Mouse (Mus musculus): ENCODE data around the gene Cfap57. TPM values are rescaled to one million over a fixed set of nuclear protein-coding genes. Genes with fewer than 3 reads are reported as not detected.
"Not testable (repeated sequence)": the region's sequence is repeated elsewhere in the genome, so short reads cannot be mapped to it uniquely, and the experiment has no call there.

Gene Cfap57
- polyA plus RNA-seq, 1 experiment = 1.5 TPM

GRCm38 (mm10) chr4:118516699-118517496, 103.7 kb downstream of the Cfap57 start:
- DNase-seq (ENCODE audit: low read depth) = peak; percentile 23
- no peak for TF ChIP-seq POLR2A (IDR thresholded peaks at IDR 0.05; ENCODE audit: borderline replicate concordance, extremely low read depth, insufficient read depth, insufficient read length, poor library complexity, severe bottlenecking)
- no peak for TF ChIP-seq CTCF (IDR thresholded peaks at IDR 0.05; ENCODE audit: borderline replicate concordance, extremely low read depth, insufficient read depth, insufficient read length)

GRCm38 (mm10) chr4:118509050-118509449, 111.5 kb downstream of the Cfap57 start:
- DNase-seq (ENCODE audit: low read depth) = peak; percentile 39
- TF ChIP-seq CTCF (IDR thresholded peaks at IDR 0.05; ENCODE audit: borderline replicate concordance, extremely low read depth, insufficient read depth, insufficient read length) (no peak), POLR2A (IDR thresholded peaks at IDR 0.05; ENCODE audit: borderline replicate concordance, extremely low read depth, insufficient read depth, insufficient read length, poor library complexity, severe bottlenecking) (no peak)

- DNase-seq (ENCODE audit: low read depth) = not testable (repeated sequence)
Observed at GRCm38 (mm10) chr4:118507171-118507570, 113.4 kb downstream of the Cfap57 start.

GRCm38 (mm10) chr4:118505551-118505950, 115.0 kb downstream of the Cfap57 start:
- DNase-seq (ENCODE audit: low read depth) = no peak
- no peak for TF ChIP-seq POLR2A (IDR thresholded peaks at IDR 0.05; ENCODE audit: borderline replicate concordance, extremely low read depth, insufficient read depth, insufficient read length, poor library complexity, severe bottlenecking)
- no peak for TF ChIP-seq CTCF (IDR thresholded peaks at IDR 0.05; ENCODE audit: borderline replicate concordance, extremely low read depth, insufficient read depth, insufficient read length)

Other genes starting within 250 kb of the Cfap57 start
- gene Szt2, start 211.5 kb downstream of the Cfap57 start, polyA plus RNA-seq (2012; rRNA removed) = 32.5 and 48.7 TPM in 2 replicates
- gene Med8, start 211.4 kb downstream of the Cfap57 start, polyA plus RNA-seq (2012; rRNA removed) = 83.4 and 95.1 TPM in 2 replicates
- 48.5 and 56.6 TPM in 2 replicates for gene Elovl1, start 192.7 kb downstream of the Cfap57 start, polyA plus RNA-seq (2012; rRNA removed)
- 54.5 and 108 TPM in 2 replicates for gene Cdc20, start 183.4 kb downstream of the Cfap57 start, polyA plus RNA-seq (2012; rRNA removed)
- gene Mpl, start 163.3 kb downstream of the Cfap57 start, polyA plus RNA-seq (2012; rRNA removed) = 0.08 and 0.26 TPM in 2 replicates
- 18.8 and 23.1 TPM in 2 replicates for gene Tie1, start 130.7 kb downstream of the Cfap57 start, polyA plus RNA-seq (2012; rRNA removed)
- 0.27 and 0.29 TPM in 2 replicates for gene 2610528J11Rik, start 93.8 kb downstream of the Cfap57 start, polyA plus RNA-seq (2012; rRNA removed)
- gene Tmem125, start 76.7 kb downstream of the Cfap57 start, polyA plus RNA-seq (2012; rRNA removed) = 0.49 and 0.82 TPM in 2 replicates
- gene Ebna1bp2, start within 50 bp of the Cfap57 start, polyA plus RNA-seq (2012; rRNA removed) = 67.7 and 74.9 TPM in 2 replicates
- gene Olfr62, start 38.2 kb upstream of the Cfap57 start, polyA plus RNA-seq (2012; rRNA removed) = not detected in 2 replicates
- gene Olfr1342, start 72.0 kb upstream of the Cfap57 start, polyA plus RNA-seq (2012; rRNA removed) = 0.05 TPM in 2 replicates
- gene Olfr1341, start 82.7 kb upstream of the Cfap57 start, polyA plus RNA-seq (2012; rRNA removed) = not detected in 2 replicates
- gene Olfr1340, start 99.4 kb upstream of the Cfap57 start, polyA plus RNA-seq (2012; rRNA removed) = not detected in 2 replicates
- not detected in 2 replicates for gene Olfr1339, start 111.4 kb upstream of the Cfap57 start, polyA plus RNA-seq (2012; rRNA removed)
- not detected in 2 replicates for gene Olfr1338, start 138.0 kb upstream of the Cfap57 start, polyA plus RNA-seq (2012; rRNA removed)
- not detected in 2 replicates for gene Olfr1337, start 161.8 kb upstream of the Cfap57 start, polyA plus RNA-seq (2012; rRNA removed)
- gene Olfr1335, start 189.2 kb upstream of the Cfap57 start, polyA plus RNA-seq (2012; rRNA removed) = not detected in 2 replicates
- not detected in 2 replicates for gene Olfr1333, start 215.5 kb upstream of the Cfap57 start, polyA plus RNA-seq (2012; rRNA removed)
- gene Olfr1331, start 243.9 kb upstream of the Cfap57 start, polyA plus RNA-seq (2012; rRNA removed) = not detected in 2 replicates

Measured in brain, embryonic 14.5 days (tissue).